Mouse (Mus musculus): Measurements from ENCODE around the gene Tgfb1i1.

DNA sequence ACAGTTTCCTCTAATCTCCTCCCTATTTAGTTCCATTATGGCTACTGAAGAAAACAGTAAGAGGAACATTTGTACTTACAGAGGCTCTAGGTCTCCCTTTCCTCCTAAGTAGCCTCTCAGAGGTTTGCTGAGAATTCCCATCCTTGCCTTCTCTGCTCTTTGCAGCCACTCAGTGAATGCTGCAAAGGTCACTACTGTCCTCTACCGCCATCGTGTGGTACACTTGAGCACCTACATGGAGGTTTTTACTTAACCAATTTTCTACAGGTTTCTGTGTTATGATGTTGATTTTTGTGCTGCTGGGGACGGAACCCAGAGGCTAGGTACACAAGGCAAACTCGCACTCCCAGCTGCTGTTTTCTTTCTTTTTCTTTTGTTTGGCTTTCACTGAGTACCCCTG lies 38.4 kb upstream of the Tgfb1i1 start:
- TF ChIP-seq CTCF (conservative IDR thresholded peaks at IDR 0.05; ENCODE audit: insufficient read depth, insufficient read length, low read depth, low read length) (peak; percentile 86), POLR2A (IDR thresholded peaks at IDR 0.05; ENCODE audit: low read depth, low read length) (no peak)
